In genomic region chr6:15719919-15720318, GRCm38 (mm10) we compare ENCODE assay signal across 8 mouse cellular contexts. TPM values are rescaled to one million over a fixed set of nuclear protein-coding genes. Genes with fewer than 3 reads are reported as not detected.
A peak's percentile ranks its signal among the peaks of the same experiment; 100 is the strongest.
DNase-seq lines count a peak whose midpoint lies in the region; ATAC-seq and TF ChIP-seq lines count a peak whose summit lies in the region.

No protein-coding gene starts in this region.

- H3K4me2 ChIP-seq in intestine, embryonic 15.5 days (replicated peaks) = no peak overlapping the region
- peak overlapping the region; percentile 73; the same call in 1 of the 2 replicates for H3K4me2 ChIP-seq in stomach, embryonic 15.5 days
- H3K4me2 ChIP-seq in forebrain, embryonic 16.5 days (ENCODE audit: low read length) = no peak overlapping the region

- H3K4me3 ChIP-seq in spleen, adult 2 months (ENCODE audit: extremely low read depth, insufficient read depth, insufficient read length) = peak overlapping the region; percentile 73; the same call in 1 of the 2 replicates
- H3K4me3 ChIP-seq in intestine, embryonic 15.5 days (replicated peaks) = no peak overlapping the region
- H3K4me3 ChIP-seq in stomach, embryonic 15.5 days (replicated peaks) = no peak overlapping the region
- H3K4me3 ChIP-seq in forebrain, embryonic 16.5 days (replicated peaks; ENCODE audit: low read length) = no peak overlapping the region

- DNase-seq in embryo, embryonic 10 days (ENCODE audit: low spot score) = peak; percentile 32
- no peak for DNase-seq in embryo, embryonic 9.5 days (ENCODE audit: extremely low spot score)
- no peak for DNase-seq in spleen, adult 2 months (ENCODE audit: low read depth in 1 of 2, low spot score in 2 of 2)
- no peak for DNase-seq in spleen, postnatal 4 days (ENCODE audit: low spot score in 2 of 2)
- DNase-seq in layer of hippocampus, adult 11-12 months (ENCODE audit: low spot score) = no peak

- ATAC-seq in intestine, embryonic 15.5 days = peak; percentile 79
- ATAC-seq in stomach, embryonic 15.5 days (ENCODE audit: insufficient read depth, low FRiP score, low read depth) = peak; percentile 45
- no peak for ATAC-seq in forebrain, embryonic 16.5 days

- 0 out of 2 replicates have a peak overlapping the region, but pooled peaks have one; percentile 79 for H3K9ac ChIP-seq in intestine, embryonic 15.5 days
- H3K9ac ChIP-seq in stomach, embryonic 15.5 days = no peak overlapping the region
- H3K9ac ChIP-seq in forebrain, embryonic 16.5 days (replicated peaks; ENCODE audit: low read depth, low read length) = no peak overlapping the region

- H3K27ac ChIP-seq in spleen, adult 2 months (ENCODE audit: insufficient read depth, low read length) = no peak overlapping the region
- H3K27ac ChIP-seq in intestine, embryonic 15.5 days = no peak overlapping the region
- H3K27ac ChIP-seq in stomach, embryonic 15.5 days = peak overlapping the region; percentile 86; the same call in 1 of the 2 replicates
- H3K27ac ChIP-seq in forebrain, embryonic 16.5 days (ENCODE audit: low read length) = no peak overlapping the region

- WGBS in spleen, adult 2 months = 91% methylated on average over 6 of the region's 6 CpGs
- 52% methylated on average over 6 of the region's 6 CpGs for WGBS in intestine, embryonic 15.5 days
- WGBS in stomach, embryonic 15.5 days = 42% methylated on average over 6 of the region's 6 CpGs
- WGBS in forebrain, embryonic 16.5 days = 57% methylated on average over 6 of the region's 6 CpGs

- no peak for TF ChIP-seq CTCF in spleen, adult 2 months (IDR thresholded peaks at IDR 0.05; ENCODE audit: extremely low read depth, insufficient read depth, insufficient read length, insufficient replicate concordance)

- H3K4me1 ChIP-seq in spleen, adult 2 months (ENCODE audit: control insufficient read depth, insufficient read depth, insufficient read length) = peaks cover 2% of the 10 kb centered on the region; the same call in 1 of the 2 replicates
- no peaks in the 10 kb centered on the region for H3K4me1 ChIP-seq in intestine, embryonic 15.5 days (replicated peaks)
- H3K4me1 ChIP-seq in stomach, embryonic 15.5 days = peaks cover 3% of the 10 kb centered on the region; the same call in 1 of the 2 replicates
- H3K4me1 ChIP-seq in forebrain, embryonic 16.5 days (replicated peaks; ENCODE audit: control insufficient read depth, insufficient read depth, low read length) = peaks cover 11% of the 10 kb centered on the region

- H3K9me3 ChIP-seq in intestine, embryonic 15.5 days = no peaks in the 10 kb centered on the region
- no peaks in the 10 kb centered on the region for H3K9me3 ChIP-seq in stomach, embryonic 15.5 days
- H3K9me3 ChIP-seq in forebrain, embryonic 16.5 days (ENCODE audit: control insufficient read depth, low read length) = no peaks in the 10 kb centered on the region

- H3K36me3 ChIP-seq in spleen, adult 2 months (ENCODE audit: control insufficient read depth, insufficient read depth, low read length) = no peaks in the 10 kb centered on the region
- H3K36me3 ChIP-seq in intestine, embryonic 15.5 days = no peaks in the 10 kb centered on the region
- H3K36me3 ChIP-seq in stomach, embryonic 15.5 days = no peaks in the 10 kb centered on the region; the same call in 1 of the 2 replicates
- no peaks in the 10 kb centered on the region for H3K36me3 ChIP-seq in forebrain, embryonic 16.5 days (ENCODE audit: control insufficient read depth, insufficient read depth)

- no peaks in the 10 kb centered on the region for H3K27me3 ChIP-seq in spleen, adult 2 months (ENCODE audit: control insufficient read depth, insufficient read depth, low read length)
- no peaks in the 10 kb centered on the region for H3K27me3 ChIP-seq in intestine, embryonic 15.5 days (replicated peaks)
- H3K27me3 ChIP-seq in stomach, embryonic 15.5 days (replicated peaks) = no peaks in the 10 kb centered on the region
- H3K27me3 ChIP-seq in forebrain, embryonic 16.5 days (replicated peaks; ENCODE audit: control insufficient read depth, insufficient read depth, low read length) = no peaks in the 10 kb centered on the region

- TF ChIP-seq POLR2A in spleen, adult 2 months (IDR thresholded peaks at IDR 0.05; ENCODE audit: low read depth, low read length) = no peak

RNA-seq across cellular contexts. Expression of gene Mdfic, which starts 0.5 kb away (rescaled TPM):
- 6.0 and 8.2 TPM in 2 replicates for polyA plus RNA-seq in spleen, adult 2 months (2012; rRNA removed)
- polyA plus RNA-seq in intestine, embryonic 15.5 days (2015; fragmentation: Nextera tagmentation; extraction: Ambion mirVana) = 4.1 and 4.5 TPM in 2 replicates
- 7.6 and 9.1 TPM in 2 replicates for polyA plus RNA-seq in stomach, embryonic 15.5 days (2015; fragmentation: Nextera tagmentation; extraction: Ambion mirVana)
- 1.7 and 1.8 TPM in 2 replicates for polyA plus RNA-seq in forebrain, embryonic 16.5 days (2015; fragmentation: Nextera tagmentation; extraction: Ambion mirVana)
